Mouse (Mus musculus) lung, adult 18-20 months (tissue): ENCODE results near the gene Rexo2.
"Not testable (repeated sequence)": the region's sequence is repeated elsewhere in the genome, so short reads cannot be mapped to it uniquely, and the experiment has no call there.

Experiments used
- DNase-seq, 2 experiments: peaks; one replicate each; pipeline ENCODE4 v3.0.0; 2022; ENCODE audit warnings: mixed read lengths in 2 of 2

The Rexo2 gene

DNA sequence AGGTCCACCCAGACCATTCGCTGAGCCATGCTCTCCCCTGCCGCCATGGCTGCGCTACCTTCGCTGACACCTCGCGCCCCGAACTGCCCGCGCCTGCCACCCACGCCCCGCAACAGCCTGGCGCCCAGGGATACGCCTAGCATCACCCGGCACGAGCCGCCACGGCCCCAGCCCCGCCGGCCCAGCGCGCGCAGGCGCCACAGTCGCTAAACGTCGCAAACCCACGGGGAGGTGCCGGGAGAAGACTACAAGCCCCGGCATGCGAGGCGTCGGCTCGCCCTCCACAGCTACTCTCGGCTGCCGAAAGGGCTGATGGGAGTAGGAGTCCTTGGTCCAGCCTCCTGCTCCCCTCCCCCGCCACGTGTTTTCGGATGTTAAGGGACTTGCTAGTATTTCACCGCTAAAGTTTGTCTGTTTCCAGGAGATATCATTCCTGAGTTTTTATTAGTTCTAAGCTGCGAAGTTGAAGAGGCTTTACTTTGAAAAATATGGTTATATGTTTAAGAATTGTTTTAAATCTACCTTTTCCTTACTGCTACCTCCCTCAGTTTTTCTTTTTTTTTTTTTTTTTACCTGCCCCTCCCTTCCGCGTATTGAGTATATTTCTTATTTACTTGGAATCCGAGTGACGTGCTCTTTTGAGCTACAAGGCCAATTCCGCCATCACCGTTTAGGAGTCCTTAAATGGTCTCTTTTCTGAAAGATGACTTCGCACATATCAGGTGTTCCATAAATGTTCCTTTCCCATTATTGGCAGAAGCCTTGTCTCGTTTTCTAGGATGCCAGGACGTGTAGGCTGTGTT, at the start of gene Rexo2:
Gene Rexo2, minus strand, starts transcription at position 213 of the 803 bp plus-strand sequence.
- DNase-seq: peak; percentile 96 to 97

DNA sequence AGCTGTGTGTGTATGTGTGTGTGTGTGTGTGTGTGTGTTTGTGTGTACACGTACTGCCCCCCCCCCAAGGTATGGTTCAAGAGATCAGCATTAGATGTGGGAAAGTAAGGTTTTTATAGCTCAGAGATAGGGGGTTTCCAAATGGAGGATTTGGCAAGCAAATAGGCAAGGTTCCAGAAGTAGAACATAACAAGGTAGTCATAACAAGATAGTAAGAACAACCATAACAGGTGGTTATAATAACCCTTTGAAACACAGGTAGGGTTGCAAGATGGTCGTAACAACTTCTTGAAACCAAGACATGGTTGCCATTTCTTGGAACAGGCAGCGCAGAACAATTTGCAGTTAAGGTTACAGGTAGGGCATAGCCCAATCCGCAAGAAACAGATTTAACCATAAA, 46.1 kb upstream of the Rexo2 start:
- DNase-seq: no peak

DNA sequence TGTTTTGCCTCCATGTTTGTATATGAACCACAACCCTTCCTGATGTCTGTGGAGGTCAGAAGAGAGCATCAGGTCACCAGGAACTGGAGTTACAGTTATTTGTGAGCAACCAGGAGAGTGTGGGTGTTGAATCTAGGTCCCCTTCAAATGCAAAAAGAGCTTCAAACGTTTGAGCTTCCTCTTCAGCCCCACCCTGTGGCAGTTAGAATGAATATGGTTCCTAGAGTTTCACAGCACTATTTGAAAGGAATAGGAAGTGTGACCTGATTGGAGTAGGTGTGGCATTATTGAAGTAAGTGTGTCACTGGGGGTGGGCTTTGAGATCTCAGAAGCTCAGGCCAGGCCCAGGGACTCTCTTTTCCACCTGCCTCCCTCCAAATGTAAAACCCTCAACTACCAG, 45.1 kb upstream of the Rexo2 start:
- no peak for DNase-seq

DNA sequence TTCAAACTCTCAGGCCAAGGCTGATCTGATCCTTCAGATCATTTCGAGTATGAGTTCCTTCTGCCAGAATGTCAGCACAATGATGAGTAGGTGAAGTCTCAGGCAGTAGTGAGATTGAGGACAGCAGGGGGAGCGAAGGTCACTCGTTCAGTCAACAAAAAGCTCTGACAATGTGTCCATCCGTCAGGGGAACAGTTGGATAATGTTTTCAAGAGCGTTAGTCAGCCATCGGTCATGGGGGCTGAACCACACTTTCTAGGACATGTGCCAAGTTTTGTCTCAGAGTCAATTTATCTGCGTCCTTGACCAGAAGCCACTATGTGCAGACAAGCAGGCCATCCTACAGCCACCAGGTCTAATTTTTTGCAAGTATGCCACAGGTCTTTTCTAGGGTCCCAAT, 40.0 kb upstream of the Rexo2 start:
- not testable (repeated sequence) for DNase-seq

DNA sequence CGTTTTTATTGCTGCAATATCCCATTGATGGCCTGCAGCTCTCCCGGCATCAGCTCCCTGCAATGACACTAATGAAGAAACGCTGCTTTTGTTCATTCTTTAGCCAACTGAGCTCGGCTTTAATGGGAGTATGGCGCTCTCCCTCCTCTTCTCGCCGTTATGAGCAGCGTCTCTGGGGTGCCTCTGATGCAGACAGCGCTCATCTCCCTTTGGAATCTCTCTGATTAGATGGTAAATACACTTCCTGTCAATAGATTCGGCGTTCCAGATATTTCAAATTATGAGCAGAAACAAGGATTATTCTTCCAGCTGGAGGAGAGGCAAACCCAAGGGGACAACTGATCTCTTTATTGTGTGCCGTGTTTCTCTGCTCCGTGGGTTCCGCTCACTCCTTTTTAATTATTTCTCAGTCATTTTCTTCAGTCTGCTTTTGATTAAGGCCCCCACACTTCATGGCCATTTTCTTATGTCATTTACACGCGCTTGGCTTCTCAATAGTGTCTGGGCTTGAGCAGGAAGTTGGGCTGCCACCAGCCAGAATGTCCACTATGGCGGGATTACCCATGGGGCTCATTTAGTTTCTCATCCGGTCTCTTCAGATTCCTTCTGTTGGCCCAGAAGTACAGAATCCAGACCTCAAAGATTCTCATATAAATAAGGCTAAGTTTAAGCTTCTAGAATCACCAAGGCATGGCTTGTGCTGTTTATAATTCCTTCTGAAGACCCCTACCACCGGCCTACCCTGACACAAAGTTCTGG, 37.1 kb upstream of the Rexo2 start:
- DNase-seq: no peak

DNA sequence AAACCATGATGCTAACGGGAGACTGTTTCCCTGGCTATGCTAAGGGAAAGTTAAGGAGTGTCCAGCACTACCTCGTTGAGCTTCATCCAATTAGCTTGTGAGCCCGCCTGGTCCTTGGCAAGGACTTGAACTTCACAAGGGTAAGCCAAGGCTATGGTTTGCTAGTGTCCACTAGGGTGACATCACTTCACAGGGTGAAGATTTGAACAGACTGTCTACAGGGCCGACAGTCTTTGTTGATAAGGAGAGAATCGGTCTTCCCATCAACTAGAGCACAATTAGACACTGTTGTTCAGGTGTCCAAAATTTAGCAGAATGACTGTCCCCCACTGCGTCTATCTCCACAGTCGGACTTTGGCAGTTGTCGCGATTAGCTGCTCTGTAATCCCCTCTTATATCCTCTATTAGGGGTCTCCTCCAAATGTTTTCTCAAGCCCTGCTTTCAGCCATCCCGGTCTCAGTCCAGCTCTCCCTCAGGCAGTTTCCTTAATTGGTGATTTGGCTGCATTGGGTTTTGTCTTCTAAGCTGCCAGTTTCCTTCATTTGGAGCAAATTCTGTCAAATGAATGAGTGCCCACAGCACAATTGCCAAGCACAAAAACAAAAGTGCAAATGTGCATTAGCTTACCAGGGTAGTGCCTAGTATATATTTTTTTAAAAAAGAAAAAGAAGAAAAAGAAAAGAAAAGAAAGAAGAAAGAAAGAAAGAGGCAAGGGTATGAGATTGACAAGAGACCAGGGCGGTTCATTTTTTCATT, 36.4 kb upstream of the Rexo2 start:
- DNase-seq: no peak

DNA sequence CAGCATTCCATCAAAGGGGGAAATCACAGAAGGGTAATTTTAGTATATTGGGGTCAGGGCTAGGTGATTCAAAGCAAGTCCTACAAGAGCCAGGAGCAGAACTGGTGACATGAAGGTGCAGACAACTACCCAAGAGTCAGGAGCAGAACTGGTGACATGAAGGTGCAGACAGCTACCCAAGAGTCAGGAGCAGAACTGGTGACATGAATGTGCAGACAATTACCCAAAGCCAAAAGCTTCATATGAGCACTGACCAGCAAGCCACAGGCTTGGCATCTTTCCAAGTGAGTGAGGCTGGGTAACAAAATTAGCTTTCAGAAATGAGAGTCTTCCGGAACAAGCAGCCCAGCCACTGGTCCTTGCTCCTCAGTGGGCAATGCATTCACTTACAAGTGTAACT, 34.9 kb upstream of the Rexo2 start:
- peak in 1 of 2 experiments; percentile 21 for DNase-seq

DNA sequence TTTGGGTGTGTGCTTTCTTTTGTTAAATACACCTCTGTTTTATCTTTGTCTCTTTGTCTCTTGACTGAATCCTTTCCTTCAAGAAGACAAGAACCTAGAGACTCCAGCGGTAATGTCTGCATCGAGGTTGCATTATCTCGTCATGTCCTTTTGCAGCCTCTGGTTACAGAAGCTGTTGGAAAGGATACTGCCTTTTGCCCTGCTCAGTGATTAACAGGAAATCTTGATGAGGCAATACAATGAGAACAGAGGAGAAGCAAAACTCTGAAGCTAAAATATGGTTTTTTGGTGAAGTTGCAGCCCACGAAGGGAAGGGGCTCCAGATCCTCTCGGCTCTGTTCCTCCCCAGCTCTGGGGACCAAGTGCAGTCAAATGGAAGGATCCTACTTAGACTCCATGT, 29.7 kb upstream of the Rexo2 start:
- no peak for DNase-seq

DNA sequence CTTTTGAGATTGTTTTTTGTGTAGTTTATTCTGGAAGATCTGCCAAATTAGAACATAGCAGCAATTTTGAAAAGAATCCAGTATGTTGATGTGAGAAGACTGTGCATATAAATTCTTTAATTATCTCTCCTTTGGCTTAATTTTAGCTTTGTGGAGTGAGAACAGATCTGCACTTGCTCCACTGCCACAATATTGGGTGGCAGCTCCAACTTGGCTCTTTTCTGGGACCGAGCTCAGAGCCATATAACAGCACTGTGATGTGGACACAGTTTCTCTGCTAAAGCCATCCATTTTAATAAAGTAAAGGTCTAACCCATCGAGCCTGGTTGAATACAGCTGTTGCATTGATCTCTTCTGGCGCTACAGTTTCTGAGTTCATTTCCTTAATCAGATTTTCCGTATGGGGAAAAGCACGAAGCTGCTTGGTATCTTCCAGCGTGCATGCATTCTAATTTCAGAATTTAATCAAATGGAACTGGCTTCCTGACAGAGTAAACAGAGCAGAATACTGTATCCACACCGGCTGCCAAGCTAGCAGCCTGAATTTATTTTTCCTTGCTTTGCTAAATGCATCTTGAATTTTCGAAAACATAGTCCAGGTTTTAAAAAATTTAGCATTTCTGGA, 24.4 kb upstream of the Rexo2 start:
- DNase-seq: no peak

DNA sequence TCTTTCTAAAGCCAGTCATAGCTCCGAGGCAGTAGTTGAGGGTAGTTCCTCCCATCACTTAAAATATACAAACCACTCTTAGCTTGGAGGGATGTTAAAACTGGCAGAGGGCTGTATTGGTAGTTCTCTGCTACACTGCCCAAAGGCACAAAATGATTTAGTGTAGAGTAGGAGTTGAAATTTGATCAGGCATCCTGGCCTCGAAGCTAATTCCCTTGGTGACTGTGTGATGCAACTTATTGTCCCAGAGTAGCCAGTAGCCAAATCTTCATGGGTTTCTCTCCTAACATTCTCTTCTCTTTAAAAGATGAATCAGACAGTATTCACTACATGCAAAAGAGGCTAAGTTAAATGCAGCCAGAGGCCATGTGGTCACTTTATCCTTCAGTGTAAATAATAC, 22.6 kb upstream of the Rexo2 start:
- DNase-seq: no peak

DNA sequence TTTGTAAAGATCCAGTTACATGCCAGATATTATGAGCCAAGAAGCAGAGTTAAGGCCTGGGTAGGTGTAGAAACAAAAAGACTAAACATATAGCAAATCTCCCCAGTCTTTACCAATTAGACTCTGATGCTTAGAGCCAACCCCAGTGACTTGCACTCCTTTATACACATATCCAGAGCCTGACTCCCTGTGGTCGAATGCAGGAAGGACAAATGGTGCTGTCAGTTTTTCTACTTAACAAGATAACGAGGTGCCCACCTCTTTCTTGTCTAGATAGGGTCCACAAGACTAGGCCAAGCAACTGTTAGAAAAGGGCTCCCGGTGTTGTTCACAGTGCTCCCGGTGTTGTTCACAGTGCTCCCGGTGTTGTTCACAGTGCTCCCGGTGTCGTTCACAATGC, 20.8 kb upstream of the Rexo2 start:
- no peak for DNase-seq

DNA sequence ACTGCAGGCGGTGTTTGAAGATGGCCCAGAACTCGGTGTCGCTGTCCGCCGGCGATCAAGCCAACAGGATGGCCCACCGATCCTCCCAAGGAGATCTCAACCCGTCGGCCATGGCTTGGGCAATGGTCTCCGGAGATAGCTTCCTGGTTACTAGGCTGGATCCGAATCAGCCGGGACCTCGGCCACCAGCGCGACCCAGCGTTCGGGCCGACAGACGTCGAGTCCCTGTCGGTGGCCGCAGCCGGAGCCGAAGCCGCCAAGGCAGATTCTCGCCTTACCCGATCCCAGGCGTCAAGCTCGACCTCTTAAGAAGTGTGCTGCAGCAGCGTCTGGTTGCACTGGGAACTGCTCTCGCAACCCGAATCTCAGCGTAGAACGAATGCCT, 15.1 kb upstream of the Rexo2 start:
- DNase-seq: no peak

DNA sequence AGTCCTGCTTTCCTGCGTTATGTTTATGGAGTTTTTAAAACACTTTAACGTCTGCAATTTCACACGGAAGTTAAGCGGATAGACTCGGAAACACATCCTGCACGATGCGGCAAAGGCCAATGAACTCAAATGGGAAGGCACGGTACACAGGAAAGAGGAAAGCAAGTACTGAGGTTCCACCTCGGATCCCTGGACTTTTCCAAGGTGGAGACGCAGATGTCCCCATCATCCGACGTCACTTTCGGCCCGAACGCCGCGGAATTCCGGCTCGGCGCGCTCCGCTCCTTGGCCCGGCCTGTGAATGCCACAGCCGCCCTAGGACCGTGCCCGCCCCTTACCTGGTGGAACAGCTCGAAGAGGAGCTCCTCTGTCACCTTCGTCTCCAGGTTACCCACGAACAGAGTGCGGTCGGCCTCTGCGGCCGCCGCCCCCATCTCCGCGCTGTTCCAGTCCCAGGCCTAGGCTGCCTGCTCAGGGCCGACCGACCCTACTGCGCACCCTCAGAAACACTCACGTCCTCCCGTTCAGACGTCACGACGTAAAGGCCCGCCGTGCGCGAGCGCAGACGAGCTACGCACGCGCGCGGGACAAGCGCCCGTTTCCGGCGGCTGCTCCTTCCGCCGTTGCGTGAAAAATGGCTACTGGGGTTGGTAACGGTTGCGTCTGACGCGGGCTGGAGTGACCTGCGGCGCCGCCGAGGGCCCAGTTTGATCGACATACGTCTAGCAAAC, 14.6 kb upstream of the Rexo2 start, which contains the start of the genes Rbm7 and Gm5617:
Gene Rbm7, minus strand, starts transcription at position 483 of the 731 bp plus-strand sequence.
Gene Gm5617, plus strand, starts transcription at position 626 of the 731 bp plus-strand sequence.
- DNase-seq: peak; percentile 94 to 96

DNA sequence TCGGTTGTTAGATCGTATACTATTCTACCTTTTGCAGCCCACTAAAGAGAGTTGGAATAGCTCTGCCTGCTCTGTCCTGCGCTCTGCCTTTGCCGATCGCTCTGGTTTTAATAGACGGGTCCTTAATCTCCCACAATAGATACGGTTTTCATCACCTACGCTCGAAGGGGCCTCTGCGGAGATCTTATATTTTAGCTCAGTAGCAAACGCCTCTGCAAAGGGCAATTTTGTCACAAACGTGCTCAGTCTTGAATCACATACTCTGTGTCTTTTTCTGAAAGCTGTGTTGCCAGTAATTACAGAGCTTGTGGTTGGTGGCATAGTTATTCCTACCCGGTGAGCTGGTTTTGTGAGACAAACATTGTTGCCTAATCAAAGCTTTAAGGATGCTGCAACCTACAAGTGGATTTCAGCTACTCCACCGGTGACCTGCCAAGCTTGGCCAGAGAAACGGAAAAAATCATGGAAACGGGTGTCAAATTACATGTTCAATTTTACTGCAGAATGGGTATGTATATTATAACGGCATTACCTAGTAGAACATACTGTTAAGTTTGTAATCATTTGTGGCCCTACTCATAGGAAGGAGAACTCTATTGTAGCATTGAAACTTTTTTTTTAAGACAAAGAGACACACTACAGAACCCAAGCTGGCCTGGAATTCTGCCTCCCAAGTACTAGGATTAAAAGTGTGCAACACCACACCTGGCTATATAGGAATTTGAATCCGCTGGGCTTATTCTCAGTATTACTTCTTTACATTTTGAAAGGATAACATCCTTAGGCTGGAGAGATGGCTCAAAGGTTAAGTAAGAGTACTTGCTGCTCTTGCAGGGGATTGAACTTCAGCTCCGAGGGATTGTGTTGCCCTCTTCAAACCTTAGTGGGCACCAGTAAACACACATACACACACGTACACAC, 1.1 kb upstream of the Rexo2 start:
- DNase-seq: peak; percentile 36 to 56

DNA sequence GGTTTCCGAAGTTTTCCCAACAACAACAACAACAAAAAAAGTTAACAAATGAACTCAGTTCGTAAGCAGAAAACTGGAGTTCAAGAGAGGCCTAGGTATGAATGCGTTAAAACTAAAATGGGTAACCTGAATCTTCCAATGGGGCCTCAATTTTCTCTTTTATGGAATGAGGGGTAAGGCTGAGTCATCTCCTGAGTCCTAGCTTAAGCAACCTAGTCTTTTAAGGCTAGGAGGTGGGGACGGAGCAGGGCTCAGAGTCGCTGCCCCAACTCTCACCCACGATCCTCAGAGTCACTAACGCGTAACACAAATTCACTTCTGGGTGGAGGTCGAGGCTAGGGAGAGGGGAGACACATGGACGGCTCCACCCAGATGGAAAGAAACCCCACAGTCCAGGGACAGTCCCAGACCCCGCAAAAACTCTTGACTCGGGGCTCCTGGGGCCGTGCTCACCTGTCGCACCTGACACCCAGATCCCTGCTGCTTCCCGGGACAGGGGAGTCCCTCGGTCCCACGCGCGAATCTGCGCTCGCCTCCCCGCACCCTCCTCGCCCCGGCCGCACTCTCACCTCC, 499 bp downstream of the Rexo2 start:
- no peak for DNase-seq

DNA sequence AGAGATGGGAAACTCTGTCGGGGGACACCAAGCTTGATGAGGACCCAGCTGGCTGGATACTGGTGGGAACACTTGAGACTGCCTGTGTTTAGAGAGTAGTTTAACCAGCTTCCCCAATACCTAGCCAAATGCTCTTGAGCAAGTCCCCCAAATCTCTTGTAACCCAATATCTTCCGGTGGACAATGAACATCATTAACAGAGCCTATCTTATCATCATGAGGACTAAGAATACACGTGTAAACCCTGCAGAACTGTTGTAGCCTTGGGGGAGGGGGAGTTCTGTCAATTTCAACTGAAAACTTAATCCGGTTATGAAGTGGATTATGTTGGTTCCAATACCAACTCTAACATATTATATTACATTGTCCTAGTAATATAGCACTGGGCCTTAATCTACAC, 1.6 kb downstream of the Rexo2 start:
- DNase-seq: no peak

DNA sequence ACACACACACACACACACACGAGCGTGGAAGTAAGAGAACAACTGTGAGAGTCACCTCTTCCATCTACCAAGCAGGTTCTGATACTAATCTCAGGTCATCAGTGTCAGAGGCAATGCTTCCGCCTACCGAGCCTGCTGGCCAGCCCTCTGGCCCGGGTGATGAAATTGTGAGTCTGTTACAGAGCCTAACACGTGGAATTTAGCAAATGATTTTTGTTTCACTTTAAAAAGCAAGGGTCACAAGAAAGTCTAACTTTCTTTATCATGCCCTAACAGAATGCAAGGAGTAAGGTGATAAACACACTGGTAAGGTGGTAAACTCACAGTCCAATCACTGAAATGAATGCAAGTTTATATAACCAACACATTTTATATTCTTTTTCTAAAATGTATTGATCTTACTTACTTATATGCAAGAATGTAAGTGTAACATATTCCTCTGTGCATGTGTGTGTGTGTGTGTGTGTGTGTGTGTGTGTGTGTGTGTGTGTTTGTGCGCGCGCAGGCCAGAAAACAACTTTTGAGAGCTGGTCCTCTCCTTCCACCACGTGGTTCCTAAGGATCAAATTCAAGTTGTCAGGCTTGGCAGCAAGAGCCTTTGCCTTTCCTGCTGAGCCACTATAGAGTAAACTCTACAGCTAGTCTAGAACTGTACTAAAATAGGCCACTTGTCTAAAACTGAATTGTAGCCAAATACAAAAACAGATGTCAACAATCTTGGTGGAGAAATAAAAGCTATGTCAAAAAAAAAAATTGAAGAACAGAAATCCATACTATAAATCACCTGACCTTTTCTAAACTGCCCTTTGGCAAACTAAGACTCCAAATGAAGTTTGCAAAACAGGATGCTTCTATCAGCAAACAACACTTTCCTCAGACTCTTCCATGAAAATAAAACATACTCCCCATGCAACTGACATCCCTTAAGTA, 3.9 kb downstream of the Rexo2 start:
- DNase-seq: peak; percentile 52 to 64

DNA sequence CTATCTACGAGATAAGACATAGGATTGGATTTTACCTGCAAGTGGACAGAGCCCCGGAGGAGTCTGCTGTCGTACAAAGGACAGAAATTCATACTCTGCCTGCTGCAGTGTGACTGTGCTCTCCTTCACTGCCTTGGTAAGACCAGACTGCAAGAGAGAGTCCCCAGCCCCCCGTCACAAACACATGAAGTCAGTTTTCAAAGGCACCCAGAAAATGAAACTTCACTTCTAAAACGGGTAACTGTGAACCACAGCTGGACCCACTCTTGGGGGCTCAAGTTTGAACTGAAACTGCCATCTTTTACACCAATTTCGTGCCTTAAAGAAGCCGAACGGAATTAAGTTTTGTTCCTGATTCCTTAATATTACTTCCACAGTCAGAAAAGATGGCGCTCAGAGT, 6.1 kb downstream of the Rexo2 start:
- DNase-seq: no peak

DNA sequence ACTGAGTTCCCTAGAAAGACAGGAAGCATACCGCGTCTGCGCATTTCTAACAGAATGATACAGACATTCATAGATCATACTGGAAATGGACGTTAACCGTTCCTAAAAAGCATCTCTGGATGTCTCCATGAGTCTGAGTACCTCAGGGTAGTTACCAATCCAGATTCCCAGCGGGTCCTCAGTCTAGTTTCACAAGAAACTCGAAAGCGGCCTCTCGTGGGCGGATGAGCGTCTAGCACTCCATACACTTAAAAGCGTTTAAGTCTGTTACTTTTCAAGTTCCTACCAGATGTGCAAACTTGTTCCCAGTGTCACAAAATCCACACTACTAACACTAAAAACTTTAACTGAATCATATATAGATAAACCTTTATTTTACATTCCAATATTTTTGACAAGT, 7.3 kb downstream of the Rexo2 start:
- DNase-seq: no peak
